17 mouse cellular contexts compared by ENCODE assay signal in the genomic region with DNA sequence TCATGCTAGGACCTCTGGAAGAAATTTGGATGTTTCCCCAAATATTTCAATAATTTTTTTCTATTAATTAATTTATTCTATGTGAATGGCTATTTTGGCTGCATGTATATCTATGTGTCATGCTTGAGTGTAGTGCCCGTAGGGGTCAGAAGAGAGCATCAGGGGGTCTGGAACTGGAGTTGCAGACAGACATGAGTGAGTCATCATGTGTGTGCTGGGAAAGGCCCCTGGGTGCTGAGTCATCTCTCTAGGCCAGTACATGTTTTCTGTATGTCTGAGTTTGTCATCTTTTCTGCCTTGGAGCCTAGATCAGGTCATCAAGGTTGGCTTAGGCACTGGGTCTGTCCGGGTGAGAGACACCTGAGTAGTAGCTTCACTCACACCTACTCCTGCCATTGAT.
A peak's percentile ranks its signal among the peaks of the same experiment; 100 is the strongest.
DNase-seq lines count a peak whose midpoint lies in the region.
"Had no signal": no experiment of that assay in that cellular context is flagged by ENCODE, and none has a peak within 500 bp of the region (broad histone marks: within the 10 kb centered on the region; RNA-seq: fewer than 3 reads in every experiment).

No protein-coding gene starts in this region.

- DNase-seq in 416B (ENCODE audit: low read depth) (peak; percentile 28), ES-CJ7 (ENCODE audit: low read depth, low spot score) (peak; percentile 56)
- DNase-seq in Muller cell, postnatal 12 days (ENCODE audit: inconsistent ontology term): peak; percentile 52
- DNase-seq in c-Kit-positive CD71-negative TER-119-negative erythroid progenitor cells, embryonic 14.5 days (ENCODE audit: low read depth): peak; percentile 35
- DNase-seq in heart, postnatal 36 days: no peak
- no peak for DNase-seq in gastrocnemius, postnatal 25 days
- no peak for DNase-seq in heart, adult 8-10 months (ENCODE audit: low spot score)
- DNase-seq: cerebellum, adult 18-20 months; cerebellum, postnatal 14 days; forebrain, postnatal 0 days; kidney, adult 11 months; kidney, postnatal 14 days; layer of hippocampus, adult 9-11 months; lung, embryonic 14.5 days; lung, postnatal 14 days; retina, postnatal 1 day; right cerebral cortex, postnatal 14 days had no signal

- intact Hi-C loops in heart, postnatal 36 days (cut with DNase I): no loop called here

Comparison
In these comparisons a context has a peak if more than half of its experiments do, and no peak if none do; other contexts are left out.
1. DNase-seq: peak in 416B (single experiment), ES-CJ7 (single experiment), Muller cell, postnatal 12 days (single experiment) and c-Kit-positive CD71-negative TER-119-negative erythroid progenitor cells, embryonic 14.5 days (single experiment); none in heart, postnatal 36 days (0 of 2), gastrocnemius, postnatal 25 days (single experiment) and heart, adult 8-10 months (single experiment).